Mouse (Mus musculus) midbrain, embryonic 10.5 days (tissue): ENCODE measurements around the gene Tmem242. TPM values are rescaled to one million over a fixed set of nuclear protein-coding genes. Genes with fewer than 3 reads are reported as not detected.

Experiments
- DNase-seq: peaks from one replicate; pipeline ENCODE4 v3.0.0-alpha.2; 2017; ENCODE audit warnings: low spot score
- H3K27ac ChIP-seq: fragments of 300-500 bp; sonication (generic); replicated peaks from 2 replicates; pipeline ENCODE4 v1.5.1; 2016; ENCODE audit warnings: mild to moderate bottlenecking
- H3K27me3 ChIP-seq: fragments of 300-500 bp; sonication (generic); 2 replicates; pipeline ENCODE4 v1.6.1; 2016; ENCODE audit warnings: low read depth, mild to moderate bottlenecking; ENCODE audit not compliant: poor library complexity, severe bottlenecking
- H3K36me3 ChIP-seq: fragments of 300-500 bp; sonication (generic); 2 replicates; pipeline ENCODE4 v1.6.1; 2016; ENCODE audit warnings: mild to moderate bottlenecking, moderate library complexity
- H3K4me1 ChIP-seq: fragments of 300-500 bp; sonication (generic); 2 replicates; pipeline ENCODE4 v1.6.1; 2016
- H3K4me3 ChIP-seq: fragments of 300-500 bp; sonication (generic); 2 replicates; pipeline ENCODE4 v1.5.1; 2016; ENCODE audit warnings: mild to moderate bottlenecking, moderate library complexity
- H3K9me3 ChIP-seq: fragments of 300-500 bp; sonication (generic); replicated peaks from 2 replicates; pipeline ENCODE4 v1.6.1; 2016; ENCODE audit warnings: mild to moderate bottlenecking
- WGBS: fragments of 180-500 bp; shearing (Covaris S2); methylation state at CpG from one replicate; pipeline ENCODE4 v1.1.7; 2016; 5-methylcytosine and 5-hydroxymethylcytosine counted together
- polyA plus RNA-seq: library from polyadenylated mRNA; unstranded; fragments of >200 nt; fragmentation: Nextera tagmentation; extraction: Ambion mirVana; gene quantifications from 2 replicates; pipeline ENCODE4 v1.2.1, GENCODE M21; 2016

Gene Tmem242
- polyA plus RNA-seq, 1 experiment from 2014 or later, result 136 TPM

GRCm38 (mm10) chr17:5412301-5412700, 27.8 kb downstream of the Tmem242 start:
- no peaks in the 10 kb centered on the region for H3K4me1 ChIP-seq
- DNase-seq, result no peak
- no peak overlapping the region for H3K4me3 ChIP-seq
- H3K9me3 ChIP-seq, result no peaks in the 10 kb centered on the region
- WGBS, result 95% methylated on average over 8 of the region's 8 CpGs
- H3K36me3 ChIP-seq, result peaks cover 47% of the 10 kb centered on the region
- no peaks in the 10 kb centered on the region for H3K27me3 ChIP-seq
- no peak overlapping the region for H3K27ac ChIP-seq

- 95% methylated on average over 17 of the region's 17 CpGs for whole genome bisulfite sequencing
- H3K4me1 ChIP-seq, result peaks cover 5% of the 10 kb centered on the region; the same call in 1 of the 2 replicates
- H3K27me3 ChIP-seq, result 0 out of 2 replicates have a peak, but pooled peaks cover 5% of the 10 kb centered on the region
- H3K4me3 ChIP-seq, result no peak overlapping the region
- H3K9me3 ChIP-seq, result no peaks in the 10 kb centered on the region
- no peak overlapping the region for H3K27ac ChIP-seq
- H3K36me3 ChIP-seq, result peaks cover 45% of the 10 kb centered on the region
- no peak for DNase-seq
These were observed 28.9 kb downstream of the Tmem242 start for GRCm38 (mm10) chr17:5411205-5411604.

- DNase-seq, result no peak
- Histone ChIP-seq H3K4me3 (no peak overlapping the region), H3K36me3 (peaks cover 45% of the 10 kb centered on the region), H3K27ac (no peak overlapping the region), H3K27me3 (peaks cover 11% of the 10 kb centered on the region), H3K9me3 (no peaks in the 10 kb centered on the region), H3K4me1 (peaks cover 8% of the 10 kb centered on the region)
- 89% methylated on average over 4 of the region's 4 CpGs for WGBS
These were observed 29.7 kb downstream of the Tmem242 start for GRCm38 (mm10) chr17:5410336-5410735.

- no peaks in the 10 kb centered on the region for H3K9me3 ChIP-seq
- DNase-seq, result no peak
- no peak overlapping the region for H3K27ac ChIP-seq
- peaks cover 26% of the 10 kb centered on the region for H3K4me1 ChIP-seq
- peaks cover 28% of the 10 kb centered on the region for H3K36me3 ChIP-seq
- WGBS, result 85% methylated on average over 6 of the region's 6 CpGs
- H3K4me3 ChIP-seq, result no peak overlapping the region
- peaks cover 34% of the 10 kb centered on the region for H3K27me3 ChIP-seq
These were observed 33.0 kb downstream of the Tmem242 start for GRCm38 (mm10) chr17:5407030-5407429.

GRCm38 (mm10) chr17:5406566-5406965, 33.5 kb downstream of the Tmem242 start:
- Histone ChIP-seq H3K27me3 (peaks cover 35% of the 10 kb centered on the region), H3K4me1 (peaks cover 30% of the 10 kb centered on the region), H3K36me3 (peaks cover 24% of the 10 kb centered on the region), H3K4me3 (no peak overlapping the region), H3K9me3 (no peaks in the 10 kb centered on the region), H3K27ac (no peak overlapping the region)
- DNase-seq, result no peak
- 44% methylated on average over 10 of the region's 10 CpGs for WGBS

- Histone ChIP-seq H3K9me3 (no peaks in the 10 kb centered on the region), H3K36me3 (no peaks in the 10 kb centered on the region), H3K27ac (no peak overlapping the region), H3K4me3 (no peak overlapping the region), H3K27me3 (peaks cover 46% of the 10 kb centered on the region), H3K4me1 (peaks cover 30% of the 10 kb centered on the region)
- no peak for DNase-seq
- 87% methylated on average over 6 of the region's 6 CpGs for WGBS
These were observed 36.2 kb downstream of the Tmem242 start for GRCm38 (mm10) chr17:5403885-5404284.

- Histone ChIP-seq H3K27ac (no peak overlapping the region), H3K4me3 (no peak overlapping the region), H3K27me3 (peaks cover 57% of the 10 kb centered on the region)
These were observed 37.4 kb downstream of the Tmem242 start for GRCm38 (mm10) chr17:5402624-5403023.

GRCm38 (mm10) chr17:5402069-5402468, 38.0 kb downstream of the Tmem242 start:
- no peaks in the 10 kb centered on the region for H3K9me3 ChIP-seq
- DNase-seq, result peak; percentile 79
- H3K4me1 ChIP-seq, result peaks cover 37% of the 10 kb centered on the region
- peak overlapping the region; percentile 16; the same call in 1 of the 2 replicates for H3K4me3 ChIP-seq
- H3K27ac ChIP-seq, result peak overlapping the region; percentile 52
- WGBS, result 5% methylated on average over 9 of the region's 9 CpGs
- no peaks in the 10 kb centered on the region for H3K36me3 ChIP-seq
- H3K27me3 ChIP-seq, result peaks cover 59% of the 10 kb centered on the region

More at GRCm38 (mm10) chr17:5402624-5403023, 37.4 kb downstream of the Tmem242 start:
- no peaks in the 10 kb centered on the region for H3K36me3 ChIP-seq
- H3K9me3 ChIP-seq, result no peaks in the 10 kb centered on the region
- peak; percentile 82 for DNase-seq
- H3K4me1 ChIP-seq, result peaks cover 31% of the 10 kb centered on the region
- WGBS, result 29% methylated on average over 8 of the region's 8 CpGs

- H3K4me1 ChIP-seq, result peaks cover 33% of the 10 kb centered on the region
- H3K4me3 ChIP-seq, result no peak overlapping the region
- H3K36me3 ChIP-seq, result no peaks in the 10 kb centered on the region
- no peaks in the 10 kb centered on the region for H3K9me3 ChIP-seq
- H3K27me3 ChIP-seq, result peaks cover 61% of the 10 kb centered on the region
- WGBS, result 92% methylated on average over 10 of the region's 10 CpGs
- DNase-seq, result no peak
- H3K27ac ChIP-seq, result no peak overlapping the region
These were observed 38.8 kb downstream of the Tmem242 start for GRCm38 (mm10) chr17:5401288-5401687.

- Histone ChIP-seq H3K4me3 (no peak overlapping the region), H3K27me3 (peaks cover 61% of the 10 kb centered on the region), H3K36me3 (no peaks in the 10 kb centered on the region), H3K27ac (no peak overlapping the region), H3K9me3 (no peaks in the 10 kb centered on the region), H3K4me1 (peaks cover 32% of the 10 kb centered on the region)
- no peak for DNase-seq
- 81% methylated on average over 14 of the region's 14 CpGs for WGBS
These were observed 39.5 kb downstream of the Tmem242 start for GRCm38 (mm10) chr17:5400435-5401090.

GRCm38 (mm10) chr17:5397148-5398007, 42.7 kb downstream of the Tmem242 start:
- peaks cover 39% of the 10 kb centered on the region for H3K27me3 ChIP-seq
- DNase-seq, result peak; percentile 88
- no peaks in the 10 kb centered on the region; the same call in 1 of the 2 replicates for H3K9me3 ChIP-seq
- no peaks in the 10 kb centered on the region for H3K36me3 ChIP-seq
- 33% methylated on average over 33 of the region's 33 CpGs for WGBS
- H3K4me3 ChIP-seq, result no peak overlapping the region
- peaks cover 15% of the 10 kb centered on the region for H3K4me1 ChIP-seq
- H3K27ac ChIP-seq, result peak overlapping the region; percentile 28; the same call in 1 of the 2 replicates

GRCm38 (mm10) chr17:5396213-5396612, 43.8 kb downstream of the Tmem242 start:
- H3K27me3 ChIP-seq, result peaks cover 34% of the 10 kb centered on the region
- H3K9me3 ChIP-seq, result no peaks in the 10 kb centered on the region; the same call in 1 of the 2 replicates
- 74% methylated on average over 5 of the region's 5 CpGs for WGBS
- no peak for DNase-seq
- H3K27ac ChIP-seq, result no peak overlapping the region
- no peak overlapping the region for H3K4me3 ChIP-seq
- H3K36me3 ChIP-seq, result no peaks in the 10 kb centered on the region
- peaks cover 7% of the 10 kb centered on the region for H3K4me1 ChIP-seq
